Mouse (Mus musculus): ENCODE results near the gene Thsd7b. TPM values are rescaled to one million over a fixed set of nuclear protein-coding genes. Genes with fewer than 3 reads are reported as not detected.
"Not testable (repeated sequence)": the region's sequence is repeated elsewhere in the genome, so short reads cannot be mapped to it uniquely, and the experiment has no call there.

Thsd7b gene
- polyA plus RNA-seq, 1 experiment from 2014 or later = 19.6 TPM

DNA sequence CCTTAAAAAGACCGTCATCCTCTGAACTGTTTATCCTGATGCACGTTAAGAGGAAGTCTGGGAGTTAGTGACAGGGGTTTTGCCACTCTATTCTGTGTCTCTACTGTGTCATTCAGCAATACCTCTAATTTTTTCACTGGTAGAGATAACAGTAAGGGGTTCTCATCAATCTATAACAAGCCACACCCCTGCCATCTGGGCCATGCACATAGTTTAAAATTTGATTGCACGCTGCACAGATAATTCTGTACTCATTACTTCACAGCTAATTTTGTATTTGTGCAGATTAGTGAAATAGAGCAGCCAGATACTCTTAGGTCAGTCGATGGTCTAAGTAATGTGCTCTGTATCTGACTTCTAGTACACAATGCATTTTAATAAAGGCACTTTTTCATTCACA lies 673.9 kb downstream of the Thsd7b start:
- Histone ChIP-seq H3K27ac (ENCODE audit: low read depth, low read length) (no peak overlapping the region), H3K4me3 (ENCODE audit: low read depth, low read length) (no peak overlapping the region), H3K4me1 (ENCODE audit: control insufficient read depth, insufficient read depth, low read length) (no peaks in the 10 kb centered on the region), H3K36me3 (ENCODE audit: control insufficient read depth, insufficient read depth, low read length) (no peaks in the 10 kb centered on the region), H3K4me2 (ENCODE audit: low read depth) (no peak overlapping the region), H3K9ac (ENCODE audit: low read length) (no peak overlapping the region), H3K9me3 (ENCODE audit: control insufficient read depth, low read length) (no peaks in the 10 kb centered on the region), H3K27me3 (ENCODE audit: control insufficient read depth, insufficient read depth, low read length) (no peaks in the 10 kb centered on the region)
- no peak for DNase-seq (ENCODE audit: low spot score)
- WGBS = 76% methylated on average over 4 of the region's 4 CpGs
- ATAC-seq (ENCODE audit: insufficient read depth, low FRiP score, low TSS enrichment) = no peak

DNA sequence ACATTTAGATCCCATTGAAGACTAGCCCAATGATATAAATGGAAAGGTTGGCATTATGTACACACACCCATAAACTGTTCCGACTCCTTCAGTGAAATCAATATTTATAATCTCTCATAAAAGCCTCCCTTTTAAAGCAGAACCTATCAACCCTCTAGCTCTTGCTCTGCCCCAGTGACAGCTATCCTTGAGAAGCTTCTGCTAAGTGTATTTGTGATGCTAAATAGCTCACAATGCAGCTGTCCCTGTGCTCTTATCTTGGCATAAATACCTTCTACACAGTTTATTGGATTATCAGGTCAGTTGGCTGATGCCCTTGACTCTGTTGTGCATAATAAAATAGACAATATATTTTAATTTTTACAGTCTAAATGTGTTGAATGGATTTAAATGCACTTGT lies 682.4 kb downstream of the Thsd7b start:
- no peak overlapping the region for H3K4me3 ChIP-seq (ENCODE audit: low read depth, low read length)
- WGBS = 85% methylated on average over 1 of the region's 1 CpGs
- no peaks in the 10 kb centered on the region for H3K27me3 ChIP-seq (ENCODE audit: control insufficient read depth, insufficient read depth, low read length)
- H3K9ac ChIP-seq (ENCODE audit: low read length) = no peak overlapping the region
- no peak overlapping the region for H3K27ac ChIP-seq (ENCODE audit: low read depth, low read length)
- no peaks in the 10 kb centered on the region for H3K9me3 ChIP-seq (ENCODE audit: control insufficient read depth, low read length)
- no peaks in the 10 kb centered on the region for H3K4me1 ChIP-seq (ENCODE audit: control insufficient read depth, insufficient read depth, low read length)
- no peaks in the 10 kb centered on the region for H3K36me3 ChIP-seq (ENCODE audit: control insufficient read depth, insufficient read depth, low read length)
- ATAC-seq (ENCODE audit: insufficient read depth, low FRiP score, low TSS enrichment) = no peak
- no peak overlapping the region for H3K4me2 ChIP-seq (ENCODE audit: low read depth)
- no peak for DNase-seq (ENCODE audit: low spot score)

DNA sequence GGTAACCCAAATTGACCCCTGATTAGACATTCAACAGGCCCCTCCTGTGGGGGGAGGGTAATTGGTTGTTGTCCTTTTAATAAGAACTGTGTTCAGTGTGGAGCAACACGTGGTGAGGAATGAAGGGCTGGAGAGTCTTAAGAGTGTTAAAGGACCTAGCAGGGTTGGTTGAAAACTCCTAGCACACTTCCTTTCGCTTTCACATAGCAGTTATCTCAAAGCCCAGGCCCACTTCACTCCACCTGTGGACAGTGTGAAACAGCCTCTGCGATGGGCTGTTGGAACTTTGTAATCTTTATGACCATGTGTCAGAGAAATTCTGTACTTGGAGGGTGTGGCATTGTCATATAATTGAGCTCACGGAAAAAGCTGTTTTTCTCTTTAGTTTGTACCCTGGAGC lies 683.5 kb downstream of the Thsd7b start:
- 74% methylated on average over 4 of the region's 4 CpGs for WGBS
- DNase-seq (ENCODE audit: low spot score) (no peak), ATAC-seq (ENCODE audit: insufficient read depth, low FRiP score, low TSS enrichment) (no peak)
- Histone ChIP-seq H3K9me3 (ENCODE audit: control insufficient read depth, low read length) (no peaks in the 10 kb centered on the region), H3K36me3 (ENCODE audit: control insufficient read depth, insufficient read depth, low read length) (no peaks in the 10 kb centered on the region), H3K27ac (ENCODE audit: low read depth, low read length) (no peak overlapping the region), H3K27me3 (ENCODE audit: control insufficient read depth, insufficient read depth, low read length) (no peaks in the 10 kb centered on the region), H3K4me2 (ENCODE audit: low read depth) (no peak overlapping the region), H3K4me3 (ENCODE audit: low read depth, low read length) (no peak overlapping the region), H3K4me1 (ENCODE audit: control insufficient read depth, insufficient read depth, low read length) (no peaks in the 10 kb centered on the region), H3K9ac (ENCODE audit: low read length) (no peak overlapping the region)

DNA sequence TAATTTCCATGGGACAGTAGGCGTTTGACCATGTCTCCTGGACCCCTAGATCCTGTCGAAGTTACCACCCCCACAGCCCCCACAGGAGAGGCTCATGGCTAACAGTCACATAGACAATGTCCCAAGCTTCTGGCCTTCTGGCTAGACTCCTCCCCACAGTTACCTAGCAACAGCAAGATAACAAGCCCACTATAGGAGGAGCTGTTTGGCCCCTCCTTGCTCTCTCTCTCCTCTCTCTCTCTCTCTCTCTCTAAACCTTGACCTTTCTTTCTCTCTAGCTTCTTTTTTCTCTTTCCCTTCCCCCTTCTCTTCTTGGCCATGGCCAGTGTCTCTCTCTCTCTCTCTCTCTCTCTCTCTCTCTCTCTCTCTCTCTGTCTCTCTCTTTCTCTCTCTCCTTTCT lies 686.2 kb downstream of the Thsd7b start:
- H3K9me3 ChIP-seq (ENCODE audit: control insufficient read depth, low read length); H3K9ac ChIP-seq (ENCODE audit: low read length); DNase-seq (ENCODE audit: low spot score); H3K27ac ChIP-seq (ENCODE audit: low read depth, low read length); H3K4me3 ChIP-seq (ENCODE audit: low read depth, low read length); H3K4me2 ChIP-seq (ENCODE audit: low read depth); H3K27me3 ChIP-seq (ENCODE audit: control insufficient read depth, insufficient read depth, low read length); H3K36me3 ChIP-seq (ENCODE audit: control insufficient read depth, insufficient read depth, low read length); H3K4me1 ChIP-seq (ENCODE audit: control insufficient read depth, insufficient read depth, low read length); ATAC-seq (ENCODE audit: insufficient read depth, low FRiP score, low TSS enrichment): not testable (repeated sequence)
- 60% methylated on average over 2 of the region's 2 CpGs for WGBS

DNA sequence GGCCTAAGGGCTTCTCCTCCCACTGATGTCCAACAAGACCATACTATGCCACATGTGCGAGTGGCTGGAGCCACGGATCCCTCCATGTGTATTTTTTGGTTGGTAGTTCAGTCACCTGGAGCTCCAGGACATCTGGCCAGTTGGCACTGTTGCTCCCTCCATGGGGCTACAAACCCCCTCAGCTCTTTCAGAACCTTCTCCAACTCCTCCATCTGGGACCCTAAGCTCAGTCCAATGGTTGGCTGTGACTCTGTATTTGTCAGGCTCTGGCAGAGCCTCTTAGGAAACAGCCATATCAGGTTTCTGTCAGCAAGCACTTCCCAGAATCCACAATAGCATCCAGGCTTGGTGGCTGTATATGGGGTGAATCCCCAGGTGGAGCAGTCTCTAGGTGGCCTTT lies 690.1 kb downstream of the Thsd7b start:
- WGBS = 98% methylated on average over 2 of the region's 2 CpGs
- H3K27me3 ChIP-seq (ENCODE audit: control insufficient read depth, insufficient read depth, low read length) = no peaks in the 10 kb centered on the region
- H3K4me3 ChIP-seq (ENCODE audit: low read depth, low read length) = no peak overlapping the region
- H3K9me3 ChIP-seq (ENCODE audit: control insufficient read depth, low read length) = no peaks in the 10 kb centered on the region
- DNase-seq (ENCODE audit: low spot score) (no peak), ATAC-seq (ENCODE audit: insufficient read depth, low FRiP score, low TSS enrichment) (no peak)
- no peak overlapping the region for H3K4me2 ChIP-seq (ENCODE audit: low read depth)
- no peak overlapping the region for H3K9ac ChIP-seq (ENCODE audit: low read length)
- H3K4me1 ChIP-seq (ENCODE audit: control insufficient read depth, insufficient read depth, low read length) = no peaks in the 10 kb centered on the region
- H3K27ac ChIP-seq (ENCODE audit: low read depth, low read length) = no peak overlapping the region
- H3K36me3 ChIP-seq (ENCODE audit: control insufficient read depth, insufficient read depth, low read length) = no peaks in the 10 kb centered on the region

DNA sequence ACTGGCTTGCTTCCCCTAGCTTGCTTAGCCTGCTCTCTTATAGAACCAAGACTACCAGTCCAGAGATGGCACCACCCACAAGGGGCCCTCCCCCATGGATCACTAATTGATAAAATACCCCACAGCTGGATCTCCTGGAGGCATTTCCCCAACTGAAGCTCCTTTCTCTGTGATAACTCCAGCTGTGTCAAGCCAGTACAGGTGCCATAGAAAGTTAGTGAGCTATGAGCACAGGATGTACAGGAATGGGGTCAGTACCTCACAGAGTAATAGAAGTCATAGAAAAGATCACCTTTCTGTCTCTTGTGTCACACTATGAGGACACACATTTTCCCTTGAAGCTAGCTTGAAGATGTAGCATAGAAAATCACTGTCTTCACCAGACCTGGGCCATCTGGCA lies 716.1 kb downstream of the Thsd7b start:
- not testable (repeated sequence) for H3K27me3 ChIP-seq (ENCODE audit: control insufficient read depth, insufficient read depth, low read length); H3K9ac ChIP-seq (ENCODE audit: low read length); H3K4me1 ChIP-seq (ENCODE audit: control insufficient read depth, insufficient read depth, low read length); ATAC-seq (ENCODE audit: insufficient read depth, low FRiP score, low TSS enrichment); H3K9me3 ChIP-seq (ENCODE audit: control insufficient read depth, low read length); H3K27ac ChIP-seq (ENCODE audit: low read depth, low read length); H3K4me3 ChIP-seq (ENCODE audit: low read depth, low read length); H3K4me2 ChIP-seq (ENCODE audit: low read depth); H3K36me3 ChIP-seq (ENCODE audit: control insufficient read depth, insufficient read depth, low read length); DNase-seq (ENCODE audit: low spot score)

DNA sequence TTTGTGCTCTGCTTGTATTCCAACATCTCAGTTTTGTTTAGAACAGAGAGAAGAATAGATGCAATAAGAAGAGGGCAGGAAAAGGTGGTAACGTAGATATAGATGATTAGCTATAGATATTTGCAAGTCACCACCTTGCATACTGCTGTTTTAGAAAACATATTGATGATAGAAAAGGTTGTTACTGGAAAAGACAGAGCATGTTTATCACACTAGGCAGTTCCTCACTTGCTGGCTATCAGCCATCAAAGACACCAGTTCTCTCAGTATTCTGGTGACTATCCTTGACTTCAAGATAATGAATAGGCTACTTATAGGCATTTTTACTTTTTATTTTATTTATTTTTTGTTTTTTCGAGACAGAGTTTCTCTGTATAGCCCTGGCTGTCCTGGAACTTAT lies 717.7 kb downstream of the Thsd7b start:
- H3K9ac ChIP-seq (ENCODE audit: low read length) = no peak overlapping the region
- H3K27ac ChIP-seq (ENCODE audit: low read depth, low read length) = no peak overlapping the region
- no peak for ATAC-seq (ENCODE audit: insufficient read depth, low FRiP score, low TSS enrichment)
- no peaks in the 10 kb centered on the region for H3K4me1 ChIP-seq (ENCODE audit: control insufficient read depth, insufficient read depth, low read length)
- 68% methylated on average over 2 of the region's 2 CpGs for WGBS
- H3K9me3 ChIP-seq (ENCODE audit: control insufficient read depth, low read length) = no peaks in the 10 kb centered on the region
- no peaks in the 10 kb centered on the region for H3K36me3 ChIP-seq (ENCODE audit: control insufficient read depth, insufficient read depth, low read length)
- no peaks in the 10 kb centered on the region for H3K27me3 ChIP-seq (ENCODE audit: control insufficient read depth, insufficient read depth, low read length)
- no peak overlapping the region for H3K4me2 ChIP-seq (ENCODE audit: low read depth)
- DNase-seq (ENCODE audit: low spot score) = no peak
- H3K4me3 ChIP-seq (ENCODE audit: low read depth, low read length) = no peak overlapping the region

DNA sequence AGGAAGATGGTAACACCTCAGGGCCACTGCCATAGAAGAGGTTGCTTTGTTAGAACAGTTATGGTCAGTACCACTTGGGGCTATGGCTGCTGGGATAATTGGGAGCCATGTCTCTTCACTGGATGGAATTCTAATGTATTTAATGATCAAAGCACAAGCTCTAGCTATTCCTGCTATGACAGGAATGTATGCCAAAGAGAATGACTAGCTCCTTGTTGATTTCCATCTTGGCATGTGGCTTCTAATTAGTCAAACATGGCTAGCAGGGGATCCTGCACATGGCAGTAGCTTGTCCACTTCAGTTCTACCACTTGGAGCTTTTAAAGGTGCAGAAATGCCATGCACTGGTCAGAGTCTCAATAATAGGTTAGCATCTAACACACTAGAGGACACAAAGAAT lies 781.9 kb downstream of the Thsd7b start:
- Histone ChIP-seq H3K9ac (ENCODE audit: low read length) (no peak overlapping the region), H3K9me3 (ENCODE audit: control insufficient read depth, low read length) (no peaks in the 10 kb centered on the region), H3K27me3 (ENCODE audit: control insufficient read depth, insufficient read depth, low read length) (no peaks in the 10 kb centered on the region), H3K4me3 (ENCODE audit: low read depth, low read length) (no peak overlapping the region), H3K27ac (ENCODE audit: low read depth, low read length) (no peak overlapping the region), H3K4me1 (ENCODE audit: control insufficient read depth, insufficient read depth, low read length) (no peaks in the 10 kb centered on the region), H3K36me3 (ENCODE audit: control insufficient read depth, insufficient read depth, low read length) (no peaks in the 10 kb centered on the region), H3K4me2 (ENCODE audit: low read depth) (no peak overlapping the region)
- no peak for ATAC-seq (ENCODE audit: insufficient read depth, low FRiP score, low TSS enrichment)
- DNase-seq (ENCODE audit: low spot score) = no peak

DNA sequence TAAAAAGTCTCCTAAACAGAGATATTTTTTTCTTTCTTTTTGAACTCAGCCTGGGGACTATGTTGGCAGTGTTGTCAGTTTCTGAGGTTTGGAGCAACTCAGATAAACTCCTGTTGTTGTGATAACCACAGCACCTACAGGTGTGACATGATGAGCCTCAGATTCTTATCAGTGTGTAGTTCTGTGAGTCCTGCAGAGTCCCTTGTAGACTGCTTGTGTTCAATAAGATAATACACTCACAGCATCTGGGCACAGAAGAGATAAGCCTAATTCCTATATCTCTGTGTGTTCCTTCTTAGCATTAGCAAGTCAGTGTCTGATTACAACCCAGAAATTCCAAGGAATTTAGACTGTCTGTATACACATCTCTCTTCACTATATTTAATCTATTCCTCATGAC lies 789.0 kb downstream of the Thsd7b start:
- DNase-seq (ENCODE audit: low spot score) (no peak), ATAC-seq (ENCODE audit: insufficient read depth, low FRiP score, low TSS enrichment) (no peak)
- H3K9ac ChIP-seq (ENCODE audit: low read length) = no peak overlapping the region
- no peak overlapping the region for H3K27ac ChIP-seq (ENCODE audit: low read depth, low read length)
- no peaks in the 10 kb centered on the region for H3K36me3 ChIP-seq (ENCODE audit: control insufficient read depth, insufficient read depth, low read length)
- H3K4me3 ChIP-seq (ENCODE audit: low read depth, low read length) = no peak overlapping the region
- H3K4me1 ChIP-seq (ENCODE audit: control insufficient read depth, insufficient read depth, low read length) = no peaks in the 10 kb centered on the region
- no peaks in the 10 kb centered on the region for H3K27me3 ChIP-seq (ENCODE audit: control insufficient read depth, insufficient read depth, low read length)
- H3K4me2 ChIP-seq (ENCODE audit: low read depth) = no peak overlapping the region
- H3K9me3 ChIP-seq (ENCODE audit: control insufficient read depth, low read length) = no peaks in the 10 kb centered on the region

All from neural tube, embryonic 11.5 days (tissue).